Mouse (Mus musculus): ENCODE data around the gene Pxk.
A peak's percentile ranks its signal among the peaks of the same experiment; 100 is the strongest.

Pxk gene

DNA sequence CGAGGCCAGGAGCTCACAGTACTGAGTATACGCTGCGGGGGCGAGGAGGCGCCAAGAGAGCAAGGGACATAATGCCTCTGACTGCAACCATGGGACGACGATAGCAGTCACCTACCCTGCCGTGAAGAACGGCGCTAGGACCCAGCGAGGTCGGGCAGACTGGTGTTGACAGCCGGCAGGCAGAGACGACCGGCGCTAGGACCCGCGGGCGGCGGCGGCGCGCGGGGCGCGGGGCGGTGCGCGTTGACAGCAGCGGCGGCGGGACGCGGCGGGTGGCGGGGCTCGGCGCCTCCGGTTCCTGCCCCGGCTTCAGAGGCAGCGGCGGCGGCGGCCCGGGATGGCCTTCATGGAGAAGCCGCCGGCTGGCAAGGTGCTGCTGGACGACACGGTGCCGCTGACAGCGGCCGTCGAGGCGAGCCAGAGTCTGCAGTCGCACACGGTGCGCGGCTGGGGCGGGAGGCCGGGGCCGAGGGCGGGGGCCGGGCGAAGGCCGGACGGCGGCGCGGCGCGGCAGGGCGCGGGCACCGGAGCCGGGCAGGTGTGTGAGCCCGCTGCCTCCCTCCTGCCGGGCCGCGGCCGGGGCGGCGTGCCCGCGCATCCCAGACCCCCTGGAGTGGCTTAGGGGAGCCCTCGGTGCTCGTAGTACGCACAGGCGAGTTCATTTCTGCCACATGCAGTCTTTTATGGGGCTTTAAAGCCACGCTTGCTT lies at the start of gene Pxk:
TSS of gene Pxk (plus strand) at position 234 of the 709 bp plus-strand sequence.
- peak; percentile 91 for DNase-seq (ENCODE audit: low spot score)

DNA sequence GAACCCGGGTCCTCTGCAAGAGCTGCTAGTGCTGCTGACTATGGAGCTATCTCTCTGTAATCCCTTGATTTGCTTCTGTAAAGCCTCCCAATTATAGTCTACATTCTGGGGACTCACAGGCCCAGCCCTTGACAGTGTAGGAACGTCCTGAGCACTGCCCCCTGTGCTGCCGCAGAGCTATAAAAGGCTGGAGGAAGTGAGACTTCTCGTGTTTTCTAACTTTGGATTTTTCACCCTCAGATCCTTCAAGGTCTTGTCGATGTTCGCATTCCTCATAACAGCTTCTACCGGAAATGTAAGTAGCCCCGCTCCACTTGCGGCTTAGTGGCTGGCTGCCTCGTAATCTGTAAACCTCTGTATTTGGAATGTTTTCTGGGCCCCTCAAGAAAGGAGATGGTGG lies 48.7 kb upstream of the Pxk start:
- DNase-seq (ENCODE audit: low spot score): no peak

DNA sequence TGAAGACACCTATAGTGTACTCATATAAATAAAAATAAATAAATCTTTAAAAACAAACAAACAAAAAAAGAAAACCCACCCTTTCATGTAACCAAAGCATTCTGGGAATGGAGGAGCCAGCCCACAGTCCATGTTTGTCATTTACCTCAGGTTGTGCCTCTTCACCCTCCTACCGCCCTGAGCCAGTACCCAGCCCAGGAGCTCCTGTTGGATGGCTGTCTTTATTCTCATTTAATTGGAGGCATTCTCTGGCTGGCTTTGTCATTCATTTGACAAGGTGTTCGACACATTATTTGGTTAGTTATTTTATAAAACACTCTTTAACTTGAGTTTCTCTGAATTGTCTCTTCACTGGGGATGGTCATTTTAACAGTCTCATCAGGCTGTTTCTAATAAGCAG lies 46.1 kb upstream of the Pxk start:
- DNase-seq (ENCODE audit: low spot score): no peak

GRCm38 (mm10) chr14:8052661-8053060 lies 45.4 kb upstream of the Pxk start:
- no peak for DNase-seq (ENCODE audit: low spot score)

- DNase-seq (ENCODE audit: low spot score): no peak
These were observed 43.5 kb upstream of the Pxk start for GRCm38 (mm10) chr14:8054310-8055102.

GRCm38 (mm10) chr14:8056076-8056475 lies 41.9 kb upstream of the Pxk start:
- DNase-seq (ENCODE audit: low spot score): no peak

DNA sequence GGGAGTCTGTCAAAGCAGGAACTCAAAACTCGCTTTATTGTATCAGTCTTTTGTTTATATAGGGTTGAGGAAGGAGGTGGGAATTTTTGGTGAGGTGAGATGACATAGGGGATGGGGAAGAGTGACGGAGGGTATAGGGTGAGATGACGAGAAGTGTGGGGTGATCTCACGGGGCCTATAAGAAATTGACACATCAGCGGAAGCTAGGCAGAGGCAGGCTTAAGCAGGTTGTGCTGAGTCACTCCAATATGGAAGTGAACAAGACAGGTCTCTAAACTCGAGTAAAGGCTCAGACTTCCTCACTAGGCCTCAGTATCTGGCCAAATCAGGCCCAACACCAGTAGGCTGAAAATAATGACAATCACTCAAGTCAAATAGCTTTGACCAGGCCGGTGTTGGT lies 38.1 kb upstream of the Pxk start:
- no peak for DNase-seq (ENCODE audit: low spot score)

DNA sequence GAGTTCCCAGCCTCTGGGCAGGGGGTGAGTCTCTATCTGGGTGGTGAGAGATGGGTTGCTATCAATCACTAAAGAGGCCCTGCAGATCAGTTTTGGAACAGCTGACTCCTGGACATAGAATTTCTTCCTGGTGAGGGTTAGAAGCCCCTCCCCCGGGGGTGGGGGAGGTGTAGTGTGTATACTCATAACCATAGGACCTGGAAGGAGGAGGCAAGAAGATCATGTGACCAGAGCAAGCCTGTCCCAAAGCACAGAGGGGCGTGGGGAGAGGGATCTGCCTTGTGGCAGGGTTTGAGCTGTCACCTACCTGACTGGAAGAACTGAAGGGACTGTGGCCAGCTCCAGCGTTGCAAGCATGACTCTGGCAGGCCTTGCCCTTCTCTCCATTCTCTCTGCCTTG lies 35.9 kb upstream of the Pxk start:
- no peak for DNase-seq (ENCODE audit: low spot score)

- DNase-seq (ENCODE audit: low spot score): no peak
These were observed 35.3 kb upstream of the Pxk start for GRCm38 (mm10) chr14:8062537-8063301.

- no peak for DNase-seq (ENCODE audit: low spot score)
These were observed 33.9 kb upstream of the Pxk start for GRCm38 (mm10) chr14:8063835-8064785.

GRCm38 (mm10) chr14:8080165-8080679 lies 17.8 kb upstream of the Pxk start, which contains the start of gene Rpp14:
TSS of gene Rpp14 (plus strand) at chr14:8080367.
- DNase-seq (ENCODE audit: low spot score): peak; percentile 93

- DNase-seq (ENCODE audit: low spot score): peak; percentile 12
These were observed 17.3 kb upstream of the Pxk start for GRCm38 (mm10) chr14:8080718-8081117.

- no peak for DNase-seq (ENCODE audit: low spot score)
These were observed 15.1 kb upstream of the Pxk start for GRCm38 (mm10) chr14:8082949-8083348.

- DNase-seq (ENCODE audit: low spot score): no peak
These were observed 9.0 kb upstream of the Pxk start for GRCm38 (mm10) chr14:8089016-8089415.

DNA sequence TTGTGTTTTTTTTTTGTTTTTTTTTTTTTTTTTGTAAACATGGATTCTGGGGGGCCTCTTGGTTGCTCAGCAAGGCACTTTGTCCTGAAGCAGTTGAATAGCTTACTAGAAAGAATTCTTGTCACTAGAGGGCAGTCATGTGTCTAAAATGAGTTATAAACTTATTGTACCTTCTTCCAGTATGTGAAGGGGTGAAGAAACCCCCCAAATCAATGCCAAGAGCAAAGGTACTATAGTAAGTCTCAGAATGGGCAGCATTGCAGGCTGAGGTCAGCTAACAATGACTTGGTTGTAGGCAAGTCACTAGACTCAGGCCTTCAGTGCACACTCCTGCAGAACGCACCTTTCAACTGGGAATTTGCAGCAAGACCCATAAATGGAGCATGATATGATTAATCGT lies 5.4 kb upstream of the Pxk start:
- no peak for DNase-seq (ENCODE audit: low spot score)

DNA sequence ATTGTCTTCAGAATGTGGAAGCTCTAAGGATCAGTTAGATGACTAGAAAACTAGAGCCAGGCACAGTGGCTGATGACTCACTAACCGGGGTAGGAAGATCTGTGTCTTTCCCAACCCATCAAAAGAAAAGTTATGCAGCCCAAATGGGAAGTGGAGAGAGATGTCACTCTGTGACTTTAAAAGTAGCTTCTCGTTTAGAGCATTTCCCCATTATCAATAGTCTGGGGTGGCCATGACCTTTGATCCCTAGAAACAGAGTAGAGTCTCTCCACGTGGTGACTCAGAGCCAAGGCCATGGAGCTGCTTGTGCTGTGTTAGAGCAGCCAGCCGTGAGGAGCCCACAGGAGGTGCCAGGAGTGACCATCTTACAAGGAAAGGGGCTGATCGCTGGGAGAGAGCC lies 4.6 kb upstream of the Pxk start:
- no peak for DNase-seq (ENCODE audit: low spot score)

GRCm38 (mm10) chr14:8094931-8095561 lies 3.0 kb upstream of the Pxk start:
- DNase-seq (ENCODE audit: low spot score): no peak

- no peak for DNase-seq (ENCODE audit: low spot score)
These were observed 2.5 kb upstream of the Pxk start for GRCm38 (mm10) chr14:8095562-8095950.

DNA sequence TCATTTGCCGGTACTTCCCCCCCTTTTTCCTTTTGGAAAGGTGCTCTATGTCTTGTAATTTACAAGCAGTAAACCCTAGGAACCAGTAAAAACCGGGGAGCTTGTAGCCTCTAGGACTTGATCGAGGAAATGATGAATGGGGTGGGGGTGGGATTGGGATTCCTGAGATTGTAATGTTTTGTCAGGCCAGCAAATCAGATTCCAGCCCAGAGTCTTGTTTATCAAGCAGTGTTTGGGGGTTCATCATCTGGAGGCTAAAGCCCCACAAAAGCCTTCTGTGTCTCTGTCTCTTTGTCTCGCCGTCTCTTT lies 630 bp downstream of the Pxk start:
- no peak for DNase-seq (ENCODE audit: low spot score)

DNA sequence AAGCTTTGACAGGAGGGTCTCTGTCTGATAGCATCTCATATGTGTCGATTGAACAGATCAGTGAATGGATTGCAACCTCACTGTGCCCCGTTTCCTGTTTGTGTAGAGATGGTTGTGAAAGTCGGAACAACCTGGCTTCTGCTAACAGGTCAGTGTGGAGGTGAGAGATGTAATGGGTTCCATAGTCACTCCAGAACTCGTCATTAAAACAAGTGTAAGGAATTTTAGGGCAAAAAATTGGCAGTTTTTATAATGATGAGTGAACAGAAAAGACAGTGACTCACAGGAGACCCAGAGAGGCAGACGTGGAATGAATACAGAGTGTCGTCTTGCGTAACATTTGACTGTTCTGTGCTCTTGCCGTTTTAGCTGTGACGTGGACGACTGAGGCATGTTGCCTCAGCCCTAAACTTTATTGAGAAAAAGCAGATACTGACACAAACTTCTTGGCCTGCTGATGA lies 1.6 kb downstream of the Pxk start:
- peak; percentile 63 for DNase-seq (ENCODE audit: low spot score)

DNA sequence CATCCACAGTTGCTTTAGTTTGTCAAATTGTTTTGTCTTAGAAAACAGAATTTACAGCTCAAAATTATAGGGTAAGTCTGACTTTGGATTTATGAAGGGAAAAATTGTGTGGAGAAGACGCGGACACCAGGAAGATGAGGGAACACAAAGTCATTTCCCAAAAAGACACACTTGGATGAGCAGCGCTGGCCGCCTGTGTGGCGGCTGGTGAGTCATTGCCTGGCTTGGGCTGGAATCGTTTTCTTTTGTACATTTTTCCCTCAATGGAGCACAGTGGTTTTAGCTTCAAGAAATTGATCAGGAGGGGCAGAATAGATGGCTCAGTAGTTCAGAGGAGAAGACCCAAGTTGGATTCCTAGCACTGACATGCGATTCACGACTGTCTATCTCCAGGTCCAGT lies 3.9 kb downstream of the Pxk start:
- DNase-seq (ENCODE audit: low spot score): no peak

Measured in T-cell, adult 2 months (primary cell).